ENCODE assay signal across 7 mouse cellular contexts in genomic region chr9:66988888-66989414, GRCm38 (mm10). TPM values are rescaled to one million over a fixed set of nuclear protein-coding genes. Genes with fewer than 3 reads are reported as not detected.
DNase-seq lines count a peak whose midpoint lies in the region; ATAC-seq and TF ChIP-seq lines count a peak whose summit lies in the region.

No protein-coding gene starts in this region.

- TF ChIP-seq CTCF in G1E (IDR thresholded peaks at IDR 0.05; ENCODE audit: low read depth, low read length): no peak

- peaks cover 25% of the 10 kb centered on the region for H3K27me3 ChIP-seq in G1E (ENCODE audit: insufficient read depth, low read length)
- no peaks in the 10 kb centered on the region for H3K27me3 ChIP-seq in limb, embryonic 15.5 days

- H3K4me1 ChIP-seq in G1E (ENCODE audit: insufficient read depth, low read depth, low read length): peaks cover 51% of the 10 kb centered on the region
- H3K4me1 ChIP-seq in limb, embryonic 15.5 days: peaks cover 35% of the 10 kb centered on the region

- peak overlapping the region; percentile 86 for H3K27ac ChIP-seq in limb, embryonic 15.5 days

- no peaks in the 10 kb centered on the region for H3K36me3 ChIP-seq in G1E (replicated peaks)
- H3K36me3 ChIP-seq in limb, embryonic 15.5 days: no peaks in the 10 kb centered on the region

- no peak overlapping the region for H3K4me2 ChIP-seq in limb, embryonic 15.5 days

- 21% methylated on average over 6 of the region's 6 CpGs for WGBS in limb, embryonic 15.5 days

- 0 out of 2 replicates have a peak, but pooled peaks have one; percentile 34 for ATAC-seq in G1E (ENCODE audit: extremely low read depth, insufficient number of reproducible peaks, low FRiP score, poor library complexity, severe bottlenecking)
- ATAC-seq in limb, embryonic 15.5 days (ENCODE audit: insufficient number of reproducible peaks, low FRiP score, low TSS enrichment, low read depth): 0 out of 2 replicates have a peak, but pooled peaks have one; percentile 47

- DNase-seq in 3T3-L1 (ENCODE audit: low read depth, low spot score): peak; percentile 98
- DNase-seq in G1E (ENCODE audit: low spot score): no peak
- peak; percentile 71 for DNase-seq in heart, postnatal 4 days
- DNase-seq in thymus, postnatal 14 days: no peak
- no peak for DNase-seq in cerebellum, postnatal 36 days
- DNase-seq in spleen, postnatal 36 days (ENCODE audit: low spot score in 2 of 2): no peak

- H3K9me3 ChIP-seq in G1E (replicated peaks): peaks cover 4% of the 10 kb centered on the region; the same call in 1 of the 2 replicates
- H3K9me3 ChIP-seq in limb, embryonic 15.5 days: no peaks in the 10 kb centered on the region

- H3K4me3 ChIP-seq in G1E (ENCODE audit: low read depth, low read length): no peak overlapping the region
- H3K4me3 ChIP-seq in limb, embryonic 15.5 days: no peak overlapping the region

- no peak overlapping the region for H3K9ac ChIP-seq in limb, embryonic 15.5 days

RNA-seq across cellular contexts. Expression of gene Lactb, which starts 13.7 kb away (rescaled TPM):
- total RNA-seq in G1E (2014; fragmentation: Nextera tagmentation) (10.9 and 14.2 TPM in 2 replicates), G1E (2017) (13.4 and 16.4 TPM in 2 replicates)
- polyA plus RNA-seq in G1E (2012): 4.7 and 7.6 TPM in 2 replicates
- 10 to 100 TPM; 20.9 to 21.6 TPM for total RNA-seq in heart, postnatal 4 days (2021)
- 5.9 and 7.9 TPM in 2 replicates for polyA plus RNA-seq in limb, embryonic 15.5 days (2015; fragmentation: Nextera tagmentation; extraction: Ambion mirVana)

RNA-seq across cellular contexts. Expression of gene Rps27l, which starts 43.1 kb away (rescaled TPM):
- total RNA-seq in G1E (2014; fragmentation: Nextera tagmentation): 211 and 212 TPM in 2 replicates
- 344 and 363 TPM in 2 replicates for total RNA-seq in G1E (2017)
- polyA plus RNA-seq in G1E (2012): 113 and 208 TPM in 2 replicates
- 100 to 1,000 TPM; 253 to 256 TPM for total RNA-seq in heart, postnatal 4 days (2021)
- 572 and 601 TPM in 2 replicates for polyA plus RNA-seq in limb, embryonic 15.5 days (2015; fragmentation: Nextera tagmentation; extraction: Ambion mirVana)

Comparison
In these comparisons a context has a peak if more than half of its experiments do, and no peak if none do; other contexts are left out.
1. DNase-seq: peak in 3T3-L1 (single experiment) and heart, postnatal 4 days (single experiment); none in G1E (single experiment), thymus, postnatal 14 days (single experiment), cerebellum, postnatal 36 days (0 of 2) and spleen, postnatal 36 days (0 of 2).